Mouse (Mus musculus) liver, adult 2 months (tissue): ENCODE measurements around the gene 1700029P11Rik. TPM values are rescaled to one million over a fixed set of nuclear protein-coding genes. Genes with fewer than 3 reads are reported as not detected.

Experiments used
- DNase-seq: peaks from one replicate; pipeline ENCODE4 v3.0.0-alpha.2; 2011; ENCODE audit warnings: low read depth, low spot score; ENCODE audit errors: extremely low read depth
- H3K27ac ChIP-seq: fragments of 200-500 bp; replicated peaks from 2 replicates; pipeline ENCODE4 v1.5.1; 2012; ENCODE audit warnings: low read depth, mild to moderate bottlenecking, control low read depth, inconsistent platforms, low read length; ENCODE audit not compliant: insufficient read depth
- H3K27me3 ChIP-seq: fragments of 200-500 bp; 2 replicates; pipeline ENCODE4 v1.6.1; 2012; ENCODE audit warnings: mild to moderate bottlenecking, moderate library complexity, low read length, inconsistent platforms; ENCODE audit not compliant: control insufficient read depth, insufficient read depth
- H3K36me3 ChIP-seq: fragments of 200-500 bp; 2 replicates; pipeline ENCODE4 v1.6.1; 2012; ENCODE audit warnings: low read length, inconsistent platforms; ENCODE audit not compliant: control insufficient read depth, insufficient read depth
- H3K4me1 ChIP-seq: fragments of 200-500 bp; 2 replicates; pipeline ENCODE4 v1.6.1; 2011; ENCODE audit warnings: low read length; ENCODE audit not compliant: control insufficient read depth, insufficient read depth
- H3K4me3 ChIP-seq: fragments of 200-500 bp; 2 replicates; pipeline ENCODE4 v1.5.1; 2011; ENCODE audit warnings: low read depth, mild to moderate bottlenecking, control low read depth, low read length, moderate library complexity; ENCODE audit not compliant: insufficient read depth
- H3K79me2 ChIP-seq: fragments of 200-500 bp; 2 replicates; pipeline ENCODE4 v1.6.1; 2012; ENCODE audit warnings: inconsistent platforms, mild to moderate bottlenecking, low read length, moderate library complexity; ENCODE audit not compliant: control insufficient read depth, insufficient read depth
- H3K9ac ChIP-seq: fragments of 200-500 bp; 2 replicates; pipeline ENCODE4 v1.6.1; 2012; ENCODE audit warnings: low read depth, mild to moderate bottlenecking, control low read depth, inconsistent platforms, low read length
- CTCF ChIP-seq: fragments of 200-500 bp; IDR thresholded peaks from 2 replicates; pipeline ENCODE4 v1.5.1; 2011; ENCODE audit warnings: low read depth, low read length, control low read depth
- POLR2A ChIP-seq: fragments of 200-500 bp; IDR thresholded peaks from 2 replicates; pipeline ENCODE4 v1.6.1; 2011; ENCODE audit warnings: low read length, control low read depth; ENCODE audit not compliant: insufficient read depth; ENCODE audit errors: extremely low read depth
- WGBS: fragments of 180-500 bp; shearing (Covaris S2); methylation state at CpG from one replicate; pipeline ENCODE4 v1.1.7; 2018; 5-methylcytosine and 5-hydroxymethylcytosine counted together
- polyA plus RNA-seq: library from polyadenylated mRNA; depleted of rRNA; stranded (reverse); fragments of >200 nt; gene quantifications from 2 replicates; pipeline ENCODE4 v1.2.3, GENCODE M21; 2012
- total RNA-seq: library from RNA; depleted of rRNA; stranded (reverse); fragments of >200 nt; gene quantifications from 2 replicates; pipeline ENCODE4 v1.2.3, GENCODE M21; 2014

1700029P11Rik gene
- total and polyA plus RNA-seq, 2 experiments: not detected

DNA sequence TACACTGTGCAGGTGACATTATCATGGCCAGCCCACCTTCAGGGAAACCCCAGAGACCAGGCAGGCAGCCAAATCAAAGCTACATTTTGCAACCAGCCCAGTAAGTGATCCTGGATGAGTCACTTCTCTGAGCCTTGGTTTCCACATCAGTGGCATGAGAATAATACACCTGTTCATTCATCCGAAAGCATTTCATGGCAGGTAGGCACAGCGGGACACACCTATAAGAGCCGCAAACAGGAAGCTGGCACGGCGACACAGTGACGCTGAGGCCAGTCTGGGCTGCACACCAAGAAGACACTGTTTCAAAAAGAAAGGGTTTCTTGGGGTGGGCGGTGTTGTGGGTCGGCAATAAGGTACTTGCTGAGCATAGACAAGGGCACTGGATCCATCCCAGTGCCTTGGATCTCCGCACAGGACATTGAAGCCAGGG lies 26.2 kb upstream of the 1700029P11Rik start:
- no peak overlapping the region for H3K4me3 ChIP-seq
- no peak overlapping the region for H3K27ac ChIP-seq
- TF ChIP-seq CTCF: no peak
- TF ChIP-seq POLR2A: no peak
- no peak for DNase-seq
- no peaks in the 10 kb centered on the region for H3K27me3 ChIP-seq
- 95% methylated on average over 9 of the region's 9 CpGs for WGBS
- H3K79me2 ChIP-seq: no peaks in the 10 kb centered on the region
- H3K9ac ChIP-seq: no peak overlapping the region
- no peaks in the 10 kb centered on the region for H3K36me3 ChIP-seq
- H3K4me1 ChIP-seq: no peaks in the 10 kb centered on the region

DNA sequence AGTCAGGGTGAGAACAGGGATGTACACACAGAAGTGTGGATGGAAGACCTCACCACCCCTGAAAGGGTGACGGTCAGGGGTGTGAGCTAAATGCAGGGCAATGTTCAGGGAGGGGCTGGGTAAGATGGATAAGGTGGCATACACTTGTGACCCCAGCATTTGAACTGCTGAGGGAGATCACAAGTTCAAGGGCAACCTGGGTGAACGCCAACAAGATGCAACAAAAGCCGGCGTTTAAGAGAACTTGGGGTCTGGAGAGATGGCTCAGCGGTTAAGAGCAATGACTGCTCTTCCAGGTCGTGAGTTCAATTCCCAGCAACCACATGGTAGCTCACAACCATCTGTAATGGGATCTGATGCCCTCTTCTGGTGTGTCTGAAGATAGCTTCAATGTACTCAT lies 25.6 kb upstream of the 1700029P11Rik start:
- H3K9ac ChIP-seq: no peak overlapping the region
- H3K4me3 ChIP-seq: no peak overlapping the region
- TF ChIP-seq POLR2A: no peak
- TF ChIP-seq CTCF: no peak
- DNase-seq: no peak
- no peaks in the 10 kb centered on the region for H3K36me3 ChIP-seq
- no peaks in the 10 kb centered on the region for H3K4me1 ChIP-seq
- H3K79me2 ChIP-seq: no peaks in the 10 kb centered on the region
- H3K27me3 ChIP-seq: no peaks in the 10 kb centered on the region
- 92% methylated on average over 6 of the region's 6 CpGs for WGBS
- no peak overlapping the region for H3K27ac ChIP-seq

DNA sequence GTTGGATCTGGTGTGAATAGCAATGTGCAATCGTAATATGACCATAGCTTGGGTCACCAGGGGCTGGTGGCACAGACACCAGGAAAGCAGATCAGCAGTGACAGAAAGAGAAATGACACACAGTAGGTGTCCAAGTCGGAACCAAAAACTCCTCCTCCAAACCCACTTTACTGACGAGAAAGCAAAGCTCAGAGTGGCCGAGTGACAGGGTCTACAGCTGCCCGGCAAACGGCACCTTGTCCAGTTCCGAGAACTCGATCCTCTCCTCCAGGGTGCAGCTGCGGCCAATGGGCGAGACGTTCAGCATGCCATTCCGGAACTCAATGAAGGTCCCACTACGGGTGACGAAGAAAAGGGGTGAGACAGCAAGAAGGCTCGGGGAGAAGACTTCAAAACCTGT lies 24.9 kb upstream of the 1700029P11Rik start:
- no peak overlapping the region for H3K9ac ChIP-seq
- no peak for TF ChIP-seq POLR2A
- no peak for TF ChIP-seq CTCF
- H3K4me1 ChIP-seq: 0 out of 2 replicates have a peak, but pooled peaks cover 2% of the 10 kb centered on the region
- H3K4me3 ChIP-seq: no peak overlapping the region
- WGBS: 94% methylated on average over 15 of the region's 15 CpGs
- H3K27ac ChIP-seq: no peak overlapping the region
- no peaks in the 10 kb centered on the region for H3K79me2 ChIP-seq
- no peaks in the 10 kb centered on the region for H3K27me3 ChIP-seq
- DNase-seq: no peak
- no peaks in the 10 kb centered on the region for H3K36me3 ChIP-seq

DNA sequence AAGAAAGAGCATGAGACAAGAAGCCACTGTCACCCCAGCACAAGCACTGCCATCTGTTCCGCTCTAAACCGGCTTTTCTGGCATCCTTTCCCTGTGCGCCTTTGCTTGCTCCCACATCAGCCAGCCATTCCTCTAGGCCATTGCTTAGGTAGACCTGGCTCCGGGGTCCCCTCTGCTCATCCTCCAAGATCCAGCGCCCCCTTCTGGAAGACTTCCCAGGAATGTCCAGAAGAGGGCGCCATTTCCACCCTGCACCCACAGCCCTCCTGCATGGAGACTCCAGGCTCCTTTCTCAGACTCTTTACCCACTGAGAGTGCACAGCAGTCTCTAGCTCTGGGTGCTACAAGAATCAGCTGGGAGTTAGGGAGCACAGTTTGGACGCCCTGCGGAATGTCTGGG lies 23.9 kb upstream of the 1700029P11Rik start:
- H3K79me2 ChIP-seq: no peaks in the 10 kb centered on the region
- WGBS: 71% methylated on average over 8 of the region's 8 CpGs
- TF ChIP-seq POLR2A (no peak), CTCF (peak; percentile 85)
- no peak overlapping the region for H3K9ac ChIP-seq
- H3K36me3 ChIP-seq: no peaks in the 10 kb centered on the region
- H3K4me3 ChIP-seq: no peak overlapping the region
- DNase-seq: no peak
- 0 out of 2 replicates have a peak, but pooled peaks cover 4% of the 10 kb centered on the region for H3K4me1 ChIP-seq
- H3K27ac ChIP-seq: no peak overlapping the region
- no peaks in the 10 kb centered on the region for H3K27me3 ChIP-seq

DNA sequence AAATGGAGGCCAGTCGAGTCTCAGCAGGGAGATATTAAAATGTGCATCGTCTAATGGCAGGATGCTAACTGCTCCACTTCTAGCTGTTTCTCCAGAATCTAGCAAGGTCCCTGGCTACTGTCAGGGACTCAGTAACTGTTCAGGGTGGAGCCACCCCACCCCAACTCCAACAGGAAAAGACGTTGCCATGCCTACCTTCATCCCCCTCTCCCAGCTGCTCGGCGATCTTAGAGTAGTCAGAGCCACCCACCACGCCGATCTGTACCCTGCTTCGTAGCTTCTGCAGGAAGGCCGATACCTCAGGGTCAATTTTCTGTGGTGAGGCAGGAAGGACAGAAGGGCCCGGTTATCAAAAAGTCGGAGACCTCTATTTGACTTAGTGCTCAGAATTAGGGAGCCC lies 22.7 kb upstream of the 1700029P11Rik start:
- DNase-seq: no peak
- no peak for TF ChIP-seq POLR2A
- no peak for TF ChIP-seq CTCF
- no peaks in the 10 kb centered on the region for H3K27me3 ChIP-seq
- 87% methylated on average over 11 of the region's 11 CpGs for WGBS
- no peaks in the 10 kb centered on the region for H3K79me2 ChIP-seq
- no peak overlapping the region for H3K4me3 ChIP-seq
- 0 out of 2 replicates have a peak, but pooled peaks cover 4% of the 10 kb centered on the region for H3K4me1 ChIP-seq
- no peak overlapping the region for H3K9ac ChIP-seq
- no peaks in the 10 kb centered on the region for H3K36me3 ChIP-seq
- no peak overlapping the region for H3K27ac ChIP-seq

DNA sequence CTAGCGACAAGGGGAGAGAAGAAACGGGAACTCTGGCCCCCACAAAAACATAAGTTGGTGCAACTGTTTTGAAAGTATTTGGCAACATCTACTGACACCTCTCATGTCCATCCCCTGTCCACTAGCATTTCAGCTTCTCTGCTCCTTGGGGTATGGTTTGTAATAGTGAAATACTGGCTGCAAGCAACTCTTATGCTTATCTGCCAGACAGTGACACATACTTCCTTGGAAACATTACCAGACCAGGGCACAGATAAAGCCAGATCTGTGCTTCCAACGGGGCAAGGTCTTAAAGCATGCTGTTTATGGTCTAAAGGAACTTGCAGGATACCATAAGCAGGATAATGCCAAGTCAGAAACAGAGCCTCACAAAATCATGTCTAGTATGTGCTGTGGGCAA lies 21.4 kb upstream of the 1700029P11Rik start:
- Histone ChIP-seq H3K4me1 (0 out of 2 replicates have a peak, but pooled peaks cover 4% of the 10 kb centered on the region), H3K9ac (no peak overlapping the region), H3K36me3 (no peaks in the 10 kb centered on the region), H3K27ac (no peak overlapping the region), H3K4me3 (no peak overlapping the region), H3K79me2 (no peaks in the 10 kb centered on the region), H3K27me3 (no peaks in the 10 kb centered on the region)
- 86% methylated on average over 3 of the region's 3 CpGs for WGBS
- no peak for DNase-seq
- no peak for TF ChIP-seq POLR2A
- no peak for TF ChIP-seq CTCF
